Mouse (Mus musculus) spleen, adult 2 months (tissue): ENCODE data around the gene Rab19.

Source experiments
- CTCF ChIP-seq: fragments of 200-500 bp; IDR thresholded peaks from 2 replicates; pipeline ENCODE4 v1.5.1; 2011; ENCODE audit warnings: mild to moderate bottlenecking, inconsistent platforms; ENCODE audit not compliant: insufficient read depth, insufficient read length, insufficient replicate concordance; ENCODE audit errors: extremely low read depth
- POLR2A ChIP-seq: fragments of 200-500 bp; IDR thresholded peaks from 2 replicates; pipeline ENCODE4 v1.6.1; 2011; ENCODE audit warnings: low read depth, low read length, inconsistent platforms

DNA sequence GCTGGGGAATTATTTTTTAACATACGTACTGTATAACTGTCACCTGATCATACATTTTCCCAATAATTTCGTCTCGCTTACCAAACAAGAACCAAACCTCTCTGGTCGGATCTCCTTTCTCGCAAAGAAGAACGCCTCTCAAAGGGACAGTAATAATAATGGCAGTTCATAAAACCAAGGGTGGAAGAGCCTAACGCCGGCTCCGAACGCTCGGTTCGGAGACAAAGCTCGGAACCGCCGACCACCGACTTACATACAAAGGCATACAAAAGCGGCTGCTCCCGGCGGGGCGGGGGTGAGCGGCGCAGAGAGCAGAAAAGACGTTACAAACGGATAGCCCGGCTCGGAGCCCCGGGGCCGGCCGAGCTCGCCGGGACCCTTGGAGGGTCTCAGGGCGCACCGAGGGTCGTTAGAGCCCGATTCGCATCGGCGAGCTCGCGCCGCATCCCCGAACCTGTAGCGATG lies 38.4 kb downstream of the Rab19 start:
- TF ChIP-seq CTCF (no peak), POLR2A (no peak)
